Mouse (Mus musculus) forebrain, embryonic 16.5 days (tissue): ENCODE measurements around the gene Dnah5. TPM values are rescaled to one million over a fixed set of nuclear protein-coding genes. Genes with fewer than 3 reads are reported as not detected.
"Not testable (repeated sequence)": the region's sequence is repeated elsewhere in the genome, so short reads cannot be mapped to it uniquely, and the experiment has no call there.

Experiments
- ATAC-seq: fragments of 200-750 bp; cut with Nextera tagmentation; 2 replicates; pipeline ENCODE4 v1.8.0; 2017; ENCODE audit warnings: mild to moderate bottlenecking, moderate library complexity
- H3K27ac ChIP-seq: fragments of 300-500 bp; sonication (generic); 2 replicates; pipeline ENCODE4 v1.5.1; 2014; ENCODE audit warnings: low read length, control low read depth
- H3K27me3 ChIP-seq: fragments of 300-500 bp; sonication (generic); replicated peaks from 2 replicates; pipeline ENCODE4 v1.6.1; 2014; ENCODE audit warnings: low read length; ENCODE audit not compliant: control insufficient read depth, insufficient read depth
- H3K36me3 ChIP-seq: fragments of 300-500 bp; sonication (generic); 2 replicates; pipeline ENCODE4 v1.6.1; 2014; ENCODE audit not compliant: control insufficient read depth, insufficient read depth
- H3K4me1 ChIP-seq: fragments of 300-500 bp; sonication (generic); replicated peaks from 2 replicates; pipeline ENCODE4 v1.6.1; 2014; ENCODE audit warnings: low read length; ENCODE audit not compliant: control insufficient read depth, insufficient read depth
- H3K4me2 ChIP-seq: fragments of 300-500 bp; sonication (generic); 2 replicates; pipeline ENCODE4 v1.6.1; 2014; ENCODE audit warnings: mild to moderate bottlenecking, low read length, control low read depth
- H3K4me3 ChIP-seq: fragments of 300-500 bp; sonication (generic); replicated peaks from 2 replicates; pipeline ENCODE4 v1.5.1; 2014; ENCODE audit warnings: mild to moderate bottlenecking, low read length, control low read depth
- H3K9ac ChIP-seq: fragments of 300-500 bp; sonication (generic); replicated peaks from 2 replicates; pipeline ENCODE4 v1.6.1; 2014; ENCODE audit warnings: low read depth, low read length, control low read depth
- H3K9me3 ChIP-seq: fragments of 300-500 bp; sonication (generic); 2 replicates; pipeline ENCODE4 v1.6.1; 2016; ENCODE audit warnings: low read length; ENCODE audit not compliant: control insufficient read depth
- WGBS: fragments of 180-500 bp; shearing (Covaris S2); extraction: QIAGEN DNeasy Blood & Tissue Kit; methylation state at CpG from one replicate; pipeline ENCODE4 v1.1.7; 2014; 5-methylcytosine and 5-hydroxymethylcytosine counted together
- polyA plus RNA-seq: library from polyadenylated mRNA; unstranded; fragments of >200 nt; fragmentation: Nextera tagmentation; extraction: Ambion mirVana; gene quantifications from 2 replicates; pipeline ENCODE4 v1.2.1, GENCODE M21; 2015

The Dnah5 gene
- polyA plus RNA-seq, 1 experiment from 2014 or later = 0.23 TPM

GRCm38 (mm10) chr15:28327441-28327840 lies 123.9 kb downstream of the Dnah5 start:
- H3K9me3 ChIP-seq = no peaks in the 10 kb centered on the region
- WGBS = 85% methylated on average over 9 of the region's 9 CpGs
- H3K4me3 ChIP-seq = no peak overlapping the region
- no peaks in the 10 kb centered on the region for H3K27me3 ChIP-seq
- H3K36me3 ChIP-seq = no peaks in the 10 kb centered on the region
- no peak overlapping the region for H3K9ac ChIP-seq
- no peak overlapping the region for H3K4me2 ChIP-seq
- no peaks in the 10 kb centered on the region for H3K4me1 ChIP-seq
- H3K27ac ChIP-seq = no peak overlapping the region
- no peak for ATAC-seq

- H3K36me3 ChIP-seq = no peaks in the 10 kb centered on the region
Measured at GRCm38 (mm10) chr15:28341151-28341550, 137.6 kb downstream of the Dnah5 start.

GRCm38 (mm10) chr15:28367561-28367960 lies 164.0 kb downstream of the Dnah5 start:
- Histone ChIP-seq H3K9ac (no peak overlapping the region), H3K27me3 (no peaks in the 10 kb centered on the region), H3K36me3 (no peaks in the 10 kb centered on the region), H3K4me1 (no peaks in the 10 kb centered on the region), H3K9me3 (no peaks in the 10 kb centered on the region), H3K4me2 (no peak overlapping the region), H3K27ac (no peak overlapping the region), H3K4me3 (no peak overlapping the region)
- 75% methylated on average over 11 of the region's 11 CpGs for WGBS
- no peak for ATAC-seq

More at GRCm38 (mm10) chr15:28341151-28341550, 137.6 kb downstream of the Dnah5 start:
- Histone ChIP-seq H3K4me3 (no peak overlapping the region), H3K4me1 (no peaks in the 10 kb centered on the region), H3K9me3 (no peaks in the 10 kb centered on the region), H3K9ac (no peak overlapping the region), H3K27me3 (no peaks in the 10 kb centered on the region), H3K4me2 (no peak overlapping the region), H3K27ac (no peak overlapping the region)
- WGBS = 19% methylated on average over 4 of the region's 4 CpGs
- ATAC-seq = no peak

- Histone ChIP-seq H3K4me3 (no peak overlapping the region), H3K27me3 (no peaks in the 10 kb centered on the region), H3K4me1 (no peaks in the 10 kb centered on the region), H3K9ac (no peak overlapping the region), H3K9me3 (no peaks in the 10 kb centered on the region), H3K4me2 (no peak overlapping the region), H3K27ac (no peak overlapping the region), H3K36me3 (no peaks in the 10 kb centered on the region)
- no peak for ATAC-seq
- 91% methylated on average over 6 of the region's 6 CpGs for WGBS
Measured at GRCm38 (mm10) chr15:28370431-28370830, 166.9 kb downstream of the Dnah5 start.

GRCm38 (mm10) chr15:28371506-28371905 lies 168.0 kb downstream of the Dnah5 start:
- Histone ChIP-seq H3K27me3 (no peaks in the 10 kb centered on the region), H3K4me2 (no peak overlapping the region), H3K4me1 (no peaks in the 10 kb centered on the region), H3K9ac (no peak overlapping the region), H3K9me3 (no peaks in the 10 kb centered on the region), H3K4me3 (no peak overlapping the region), H3K27ac (no peak overlapping the region), H3K36me3 (no peaks in the 10 kb centered on the region)
- WGBS = 67% methylated on average over 2 of the region's 2 CpGs
- no peak for ATAC-seq

- Histone ChIP-seq H3K9ac (no peak overlapping the region), H3K36me3 (no peaks in the 10 kb centered on the region), H3K9me3 (no peaks in the 10 kb centered on the region), H3K27me3 (no peaks in the 10 kb centered on the region), H3K4me3 (no peak overlapping the region), H3K27ac (no peak overlapping the region), H3K4me2 (no peak overlapping the region), H3K4me1 (no peaks in the 10 kb centered on the region)
- no peak for ATAC-seq
- 89% methylated on average over 1 of the region's 1 CpGs for WGBS
Measured at GRCm38 (mm10) chr15:28374394-28374793, 170.8 kb downstream of the Dnah5 start.

GRCm38 (mm10) chr15:28380909-28381308 lies 177.4 kb downstream of the Dnah5 start:
- 84% methylated on average over 3 of the region's 3 CpGs for WGBS
- Histone ChIP-seq H3K9ac (no peak overlapping the region), H3K36me3 (no peaks in the 10 kb centered on the region), H3K4me1 (no peaks in the 10 kb centered on the region), H3K4me3 (no peak overlapping the region), H3K4me2 (no peak overlapping the region), H3K9me3 (no peaks in the 10 kb centered on the region), H3K27ac (no peak overlapping the region), H3K27me3 (no peaks in the 10 kb centered on the region)
- no peak for ATAC-seq

GRCm38 (mm10) chr15:28393723-28394122 lies 190.2 kb downstream of the Dnah5 start:
- H3K27ac ChIP-seq, H3K9me3 ChIP-seq, H3K27me3 ChIP-seq, H3K4me3 ChIP-seq, H3K36me3 ChIP-seq, H3K9ac ChIP-seq, H3K4me2 ChIP-seq, H3K4me1 ChIP-seq, ATAC-seq: not testable (repeated sequence)

- Histone ChIP-seq H3K9ac (no peak overlapping the region), H3K4me3 (no peak overlapping the region), H3K27ac (no peak overlapping the region), H3K27me3 (no peaks in the 10 kb centered on the region), H3K36me3 (no peaks in the 10 kb centered on the region), H3K4me1 (peaks cover 9% of the 10 kb centered on the region), H3K9me3 (no peaks in the 10 kb centered on the region), H3K4me2 (no peak overlapping the region)
- WGBS = 84% methylated on average over 4 of the region's 4 CpGs
- no peak for ATAC-seq
Measured at GRCm38 (mm10) chr15:28395481-28395880, 191.9 kb downstream of the Dnah5 start.

GRCm38 (mm10) chr15:28398472-28398871 lies 194.9 kb downstream of the Dnah5 start:
- Histone ChIP-seq H3K4me1 (peaks cover 9% of the 10 kb centered on the region), H3K27ac (no peak overlapping the region), H3K27me3 (no peaks in the 10 kb centered on the region), H3K4me3 (no peak overlapping the region), H3K9ac (no peak overlapping the region), H3K4me2 (no peak overlapping the region), H3K36me3 (no peaks in the 10 kb centered on the region), H3K9me3 (no peaks in the 10 kb centered on the region)
- WGBS = 42% methylated on average over 1 of the region's 1 CpGs
- ATAC-seq = peak; percentile 43; the same call in 1 of the 2 replicates
